Mouse (Mus musculus) gastrocnemius, adult 8-10 months (tissue): ENCODE results near the gene Ppp4r4. TPM values are rescaled to one million over a fixed set of nuclear protein-coding genes. Genes with fewer than 3 reads are reported as not detected.
"Not testable (repeated sequence)": the region's sequence is repeated elsewhere in the genome, so short reads cannot be mapped to it uniquely, and the experiment has no call there.

Experiments
- DNase-seq, 2 experiments: peaks; one replicate each; pipeline ENCODE4 v3.0.0; 2022; ENCODE audit warnings: low spot score in 2 of 2
- total RNA-seq, 4 experiments: library from RNA; stranded (reverse); gene quantifications; 2 replicates each; pipeline ENCODE4 v1.2.4; 2022

Gene Ppp4r4
- total RNA-seq: 1 to 10 TPM in 1 of 4 experiments, under 1 TPM in 3; 0.11 to 1.2 (median 0.17) TPM

DNA sequence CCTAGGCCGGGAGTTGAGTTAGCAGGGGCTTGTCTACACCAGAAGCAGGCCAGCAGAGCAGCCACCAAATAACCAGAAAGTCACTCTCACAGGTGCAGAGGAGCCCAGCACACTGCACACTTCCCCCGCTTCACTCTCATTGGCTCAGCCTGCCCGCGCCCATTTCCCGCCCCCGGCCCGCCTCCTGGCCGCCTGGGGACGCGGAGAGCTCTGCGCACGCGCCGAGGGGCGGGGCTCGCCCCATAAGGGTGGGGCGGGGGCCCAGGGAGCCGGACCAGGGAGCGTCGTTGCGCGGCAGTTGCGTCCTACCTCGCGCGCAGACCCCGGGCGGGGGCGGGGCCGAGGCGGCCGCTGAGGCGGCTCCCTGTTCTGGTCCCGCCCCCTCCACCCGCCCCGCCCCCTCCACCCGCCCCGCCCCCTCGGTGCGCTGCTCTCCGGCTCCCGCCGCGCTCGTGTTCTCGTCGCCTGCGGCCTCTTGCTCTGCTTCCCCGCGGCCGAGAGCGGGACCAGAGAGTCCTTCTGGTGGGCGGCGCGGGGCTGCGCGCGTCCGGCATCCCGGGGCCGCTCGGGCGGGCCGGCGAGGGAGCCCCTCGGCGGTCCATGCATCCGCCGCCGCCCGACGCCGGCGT, at the start of gene Ppp4r4:
Ppp4r4 (plus strand) TSS at position 264 of the 629 bp plus-strand sequence.
- peak; percentile 92 to 93 for DNase-seq

DNA sequence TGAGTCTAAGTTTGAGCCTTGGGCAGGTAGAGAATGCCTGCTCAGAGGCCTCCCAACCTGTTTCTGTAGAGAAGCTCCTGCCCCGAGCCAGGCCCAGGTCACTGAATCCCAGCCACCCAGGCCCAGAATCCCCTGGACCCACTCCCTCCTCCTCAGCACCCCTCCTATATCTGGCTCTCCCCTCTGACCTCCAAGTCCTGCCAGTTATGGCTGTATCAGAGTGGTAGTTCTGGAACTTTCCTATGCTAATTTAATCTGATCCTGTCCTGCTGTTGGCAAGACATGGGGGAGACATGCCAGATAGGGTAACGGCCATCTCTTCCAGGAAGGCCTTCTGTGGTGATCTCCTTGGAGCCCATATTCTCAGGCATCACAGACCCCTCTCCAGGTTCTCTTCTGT, 49.3 kb upstream of the Ppp4r4 start:
- no peak for DNase-seq

GRCm38 (mm10) chr12:103484200-103484972, 47.7 kb upstream of the Ppp4r4 start:
- not testable (repeated sequence) for DNase-seq

- DNase-seq: peak in 1 of 2 experiments; percentile 42
These were observed 45.4 kb upstream of the Ppp4r4 start for GRCm38 (mm10) chr12:103486726-103487125.

DNA sequence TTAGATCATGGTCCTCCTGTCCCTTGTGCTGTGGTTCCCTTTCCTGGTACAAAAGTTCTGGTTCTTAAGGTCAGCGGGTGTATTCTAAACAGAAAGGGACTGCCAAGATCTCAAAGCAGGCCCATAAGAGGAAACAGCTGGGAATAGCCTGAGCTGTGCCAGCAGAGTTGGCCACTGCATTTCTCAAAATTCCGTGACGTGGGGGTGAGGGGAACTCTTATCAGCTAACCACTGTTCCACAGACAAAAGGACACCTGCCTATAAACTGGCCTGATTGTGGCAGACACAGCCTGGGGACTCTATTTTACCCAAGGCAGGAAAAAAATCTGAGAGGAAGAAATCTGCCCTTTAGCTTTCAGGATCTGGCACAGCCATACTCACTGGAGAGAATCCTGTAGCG, 44.8 kb upstream of the Ppp4r4 start:
- no peak for DNase-seq

GRCm38 (mm10) chr12:103487750-103488149, 44.3 kb upstream of the Ppp4r4 start:
- no peak for DNase-seq

- DNase-seq: no peak
These were observed 40.9 kb upstream of the Ppp4r4 start for GRCm38 (mm10) chr12:103491091-103491730.

GRCm38 (mm10) chr12:103492767-103493166, 39.3 kb upstream of the Ppp4r4 start:
- DNase-seq: peak; percentile 42 to 52

DNA sequence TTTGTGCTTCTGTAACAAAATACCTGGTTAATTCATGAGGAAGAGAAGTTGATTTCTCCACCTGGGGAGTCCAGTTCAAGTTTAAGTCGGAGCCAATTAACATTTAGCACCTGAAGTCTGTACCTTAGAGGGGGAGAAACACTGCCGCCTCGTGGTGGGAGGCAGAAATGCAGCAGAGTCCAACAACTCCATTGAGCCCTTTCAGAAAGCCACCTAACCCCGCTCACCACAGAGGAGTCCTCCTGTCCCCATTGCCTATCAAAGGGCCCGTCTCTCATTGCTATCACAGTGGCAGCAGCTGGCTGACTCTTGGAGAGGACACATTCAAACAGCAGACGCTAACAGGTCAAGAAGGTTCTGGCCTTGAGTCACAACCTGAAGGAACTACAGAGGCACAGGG, 37.6 kb upstream of the Ppp4r4 start:
- DNase-seq: peak in 1 of 2 experiments; percentile 22

- DNase-seq: peak in 1 of 2 experiments; percentile 62
These were observed 33.3 kb upstream of the Ppp4r4 start for GRCm38 (mm10) chr12:103498768-103499167.

DNA sequence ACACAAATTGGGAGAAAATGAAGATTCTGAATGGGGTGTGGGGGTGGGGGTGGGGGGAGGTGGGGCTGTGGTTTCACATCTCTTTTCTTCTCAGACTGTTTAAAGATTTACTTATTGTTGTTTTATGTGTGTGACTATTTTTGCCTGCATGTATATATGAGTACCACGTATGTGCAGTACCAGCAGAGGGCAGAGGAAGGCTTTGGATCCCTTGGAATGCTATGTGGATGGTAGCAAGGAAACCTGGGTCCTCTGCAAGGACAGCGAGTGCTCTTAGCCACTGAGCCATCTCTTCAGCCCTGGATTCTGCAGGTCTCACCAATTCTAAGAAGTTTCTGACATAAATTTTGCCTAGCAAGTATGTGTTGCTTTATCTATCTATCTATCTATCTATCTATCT, 32.8 kb upstream of the Ppp4r4 start:
- no peak for DNase-seq

- DNase-seq: no peak
These were observed 28.8 kb upstream of the Ppp4r4 start for GRCm38 (mm10) chr12:103503300-103503699.

DNA sequence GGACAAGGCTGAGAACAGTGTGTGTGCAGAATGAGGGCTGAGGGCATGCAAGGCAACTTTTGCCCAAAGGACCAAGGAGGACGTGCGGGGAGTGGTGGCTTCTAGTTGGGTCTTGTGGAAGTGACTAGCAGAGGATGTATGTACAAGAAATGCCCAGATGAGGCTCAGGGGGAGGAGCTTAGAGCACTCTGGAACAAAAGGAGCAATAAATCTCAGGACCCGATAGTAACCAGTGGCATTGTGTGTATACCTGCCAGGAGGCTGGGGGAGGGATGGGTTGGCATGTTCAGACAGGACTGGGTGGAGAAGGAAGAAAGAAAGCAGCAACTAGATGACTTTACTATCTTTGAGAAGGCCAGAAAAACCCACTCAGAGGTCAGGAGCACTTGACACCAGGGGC, 27.7 kb upstream of the Ppp4r4 start:
- no peak for DNase-seq

DNA sequence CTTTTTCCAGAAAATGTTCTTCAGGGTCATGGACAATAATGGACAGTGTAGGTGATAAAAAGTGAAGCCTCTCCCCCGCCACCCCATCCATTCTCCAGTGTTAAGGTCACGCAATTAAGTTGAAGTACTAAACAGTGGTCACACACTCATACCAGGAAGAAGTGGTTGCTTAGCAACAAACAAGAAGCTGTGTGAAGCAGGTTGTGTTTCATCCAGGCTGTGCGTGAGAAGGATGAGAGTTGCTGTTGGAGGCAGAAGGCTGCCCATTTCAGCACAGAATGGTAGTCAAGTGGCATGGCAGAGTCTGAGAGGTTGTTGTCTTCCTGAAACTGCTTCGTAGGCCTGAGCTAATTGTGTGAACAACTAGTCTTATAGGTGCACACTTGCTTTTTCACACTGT, 23.7 kb upstream of the Ppp4r4 start:
- no peak for DNase-seq

GRCm38 (mm10) chr12:103509893-103510292, 22.2 kb upstream of the Ppp4r4 start:
- no peak for DNase-seq

- DNase-seq: no peak
These were observed 20.5 kb upstream of the Ppp4r4 start for GRCm38 (mm10) chr12:103511586-103511985.

DNA sequence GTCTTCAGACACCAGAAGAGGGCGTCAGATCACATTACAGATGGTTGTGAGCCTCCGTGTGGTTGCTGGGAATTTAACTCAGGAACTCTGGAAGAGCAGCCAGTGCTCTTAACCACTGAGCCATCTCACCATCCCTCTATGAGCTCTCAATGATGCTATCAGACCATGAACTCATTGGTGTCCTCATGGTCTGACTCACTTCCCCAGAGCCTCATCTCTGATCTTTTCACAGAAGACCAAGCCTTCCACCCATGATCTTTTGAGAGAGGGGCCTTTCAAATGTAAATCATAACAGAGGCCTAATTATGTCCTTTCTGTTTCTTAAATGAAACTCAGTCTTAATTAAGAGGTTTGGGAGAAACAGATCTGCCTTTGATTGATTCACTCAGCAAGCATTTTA, 19.0 kb upstream of the Ppp4r4 start:
- no peak for DNase-seq

GRCm38 (mm10) chr12:103513451-103513871, 18.6 kb upstream of the Ppp4r4 start:
- DNase-seq: no peak

DNA sequence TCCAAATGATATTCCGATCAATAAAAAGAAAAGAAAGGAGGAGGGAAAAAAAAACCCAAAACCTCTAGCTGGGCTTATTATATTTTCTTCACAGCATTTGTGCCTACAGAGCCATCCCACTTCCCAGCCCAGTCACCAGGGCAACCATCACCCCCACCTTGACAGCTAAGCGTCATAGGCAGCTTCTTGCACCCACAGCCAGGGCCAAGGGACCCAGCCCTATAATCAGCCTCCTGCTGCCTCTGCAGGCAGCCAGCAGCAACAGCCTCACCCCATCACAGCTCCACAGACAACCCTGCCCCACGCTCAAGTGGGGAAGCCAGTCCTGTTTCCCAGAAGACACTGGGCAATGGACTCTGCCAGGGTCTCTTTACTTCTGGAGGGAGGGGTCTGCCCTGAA, 17.7 kb upstream of the Ppp4r4 start:
- DNase-seq: no peak

DNA sequence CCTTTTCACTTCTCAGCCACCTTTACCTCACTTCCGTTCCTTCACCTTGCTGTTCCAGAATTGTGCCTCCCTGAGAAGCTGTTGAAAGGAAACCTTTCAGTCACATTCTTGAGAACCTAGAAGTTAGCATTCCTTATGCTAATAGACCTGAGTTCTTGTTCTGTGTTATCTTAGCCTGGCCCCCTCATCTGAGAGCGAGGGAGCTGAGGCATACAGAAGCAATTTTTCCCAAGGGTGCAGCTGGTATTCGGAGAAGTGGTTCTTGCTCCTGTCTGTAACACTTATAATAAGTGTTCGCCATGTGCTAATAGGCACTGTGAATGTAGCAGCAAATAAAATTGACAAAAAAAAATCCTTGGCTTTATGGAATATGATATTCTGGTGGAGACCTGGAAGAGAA, 16.4 kb upstream of the Ppp4r4 start:
- no peak for DNase-seq

- DNase-seq: no peak
These were observed 13.4 kb upstream of the Ppp4r4 start for GRCm38 (mm10) chr12:103518640-103519039.

DNA sequence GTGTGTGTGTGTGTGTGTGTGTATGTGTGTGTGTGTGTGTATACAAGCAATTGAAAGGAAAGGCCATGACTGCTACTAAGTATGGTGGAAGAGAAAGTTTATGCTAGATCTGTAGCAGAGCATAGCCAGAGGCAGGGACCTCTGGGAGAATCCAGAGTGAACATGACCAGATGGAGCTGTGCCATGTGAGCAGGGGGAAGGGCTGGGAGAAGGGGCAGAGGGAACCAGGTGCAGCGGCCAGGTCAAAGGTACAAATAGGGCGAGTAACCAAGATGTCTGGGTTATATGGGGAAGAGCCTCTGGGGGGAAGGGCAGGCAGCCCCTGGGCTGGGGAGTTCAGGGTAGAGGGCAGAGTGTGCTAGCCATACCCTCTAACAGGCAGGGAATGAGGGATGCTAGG, 1.5 kb upstream of the Ppp4r4 start:
- DNase-seq: no peak
